Mouse (Mus musculus) mesoderm, embryonic 11.5 days (tissue): ENCODE data around the gene Vwa7.
"Not testable (repeated sequence)": the region's sequence is repeated elsewhere in the genome, so short reads cannot be mapped to it uniquely, and the experiment has no call there.

Source experiments
- DNase-seq: peaks from one replicate; pipeline ENCODE4 v3.0.0-alpha.2; 2012; ENCODE audit warnings: low read depth, low spot score

Gene Vwa7

GRCm38 (mm10) chr17:35000717-35001451 lies 15.5 kb upstream of the Vwa7 start, which contains the start of gene Vars:
Gene Vars (plus strand): TSS chr17:35000987.
- DNase-seq, result peak; percentile 92

GRCm38 (mm10) chr17:35001452-35002152 lies 14.8 kb upstream of the Vwa7 start:
- DNase-seq, result no peak

- DNase-seq, result no peak
Measured at GRCm38 (mm10) chr17:35002153-35002865, 14.1 kb upstream of the Vwa7 start.

GRCm38 (mm10) chr17:35003022-35003838 lies 13.1 kb upstream of the Vwa7 start:
- no peak for DNase-seq

GRCm38 (mm10) chr17:35004075-35004717 lies 12.2 kb upstream of the Vwa7 start:
- no peak for DNase-seq

GRCm38 (mm10) chr17:35005158-35005557 lies 11.2 kb upstream of the Vwa7 start:
- no peak for DNase-seq

GRCm38 (mm10) chr17:35005902-35006301 lies 10.5 kb upstream of the Vwa7 start:
- DNase-seq, result not testable (repeated sequence)

- no peak for DNase-seq
Measured at GRCm38 (mm10) chr17:35007387-35007991, 8.9 kb upstream of the Vwa7 start.

GRCm38 (mm10) chr17:35009586-35009985 lies 6.8 kb upstream of the Vwa7 start:
- DNase-seq, result no peak

GRCm38 (mm10) chr17:35011440-35011839 lies 4.9 kb upstream of the Vwa7 start:
- no peak for DNase-seq

GRCm38 (mm10) chr17:35012430-35012829 lies 3.9 kb upstream of the Vwa7 start:
- DNase-seq, result no peak

- DNase-seq, result no peak
Measured at GRCm38 (mm10) chr17:35013221-35013620, 3.2 kb upstream of the Vwa7 start.

- DNase-seq, result no peak
Measured at GRCm38 (mm10) chr17:35015296-35015695, 1.1 kb upstream of the Vwa7 start.

- no peak for DNase-seq
Measured at GRCm38 (mm10) chr17:35016791-35017705, 669 bp downstream of the Vwa7 start.

- DNase-seq, result no peak
Measured at GRCm38 (mm10) chr17:35017706-35018030, 1.3 kb downstream of the Vwa7 start.

- DNase-seq, result no peak
Measured at GRCm38 (mm10) chr17:35018171-35018570, 1.8 kb downstream of the Vwa7 start.

- DNase-seq, result no peak
Measured at GRCm38 (mm10) chr17:35019894-35020293, 3.5 kb downstream of the Vwa7 start.

- no peak for DNase-seq
Measured at GRCm38 (mm10) chr17:35020551-35020950, 4.2 kb downstream of the Vwa7 start.

GRCm38 (mm10) chr17:35021163-35021808 lies 4.9 kb downstream of the Vwa7 start:
- DNase-seq, result peak; percentile 90
